Mouse (Mus musculus): ENCODE measurements at regions not wholly inside any gene's neighbourhood (a gene's known extent, or its start where the extent isn't known, plus 50 kb on each side); places are given as distances from the start of the nearest gene placed in this dataset.

DNA sequence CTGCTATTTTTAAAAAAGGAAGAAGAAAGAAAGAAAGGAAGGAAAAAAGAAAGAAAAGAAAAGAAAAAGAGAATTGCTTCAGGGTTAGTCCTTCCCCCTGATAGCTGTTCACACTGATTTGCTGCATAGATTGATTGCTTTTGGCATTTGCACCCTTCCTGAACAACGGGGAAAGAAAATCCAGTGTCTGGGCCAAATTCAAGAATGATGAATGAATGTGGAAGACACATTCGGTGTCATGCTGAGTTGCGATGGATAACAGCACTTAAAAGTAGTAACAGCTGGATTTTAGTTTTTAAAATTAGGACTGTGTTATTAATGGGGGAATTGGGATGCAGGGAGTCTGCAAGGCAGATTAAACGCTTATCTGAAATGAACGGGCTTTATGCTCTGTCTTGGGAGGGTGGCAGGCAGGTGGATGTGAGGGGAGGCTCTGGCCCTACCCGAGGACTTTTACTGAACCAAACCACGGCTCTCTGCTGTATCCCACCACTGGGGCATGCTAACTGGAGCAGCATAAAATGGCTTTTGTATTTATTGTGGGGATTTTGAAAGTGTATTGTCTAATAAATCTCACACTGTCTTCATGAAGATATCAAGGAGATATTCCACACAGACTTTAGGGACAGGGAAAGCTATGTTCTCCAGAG, 114.4 kb downstream of the Lca5 start:
- DNase-seq (ENCODE audit: low spot score in 2 of 2) = no peak

DNA sequence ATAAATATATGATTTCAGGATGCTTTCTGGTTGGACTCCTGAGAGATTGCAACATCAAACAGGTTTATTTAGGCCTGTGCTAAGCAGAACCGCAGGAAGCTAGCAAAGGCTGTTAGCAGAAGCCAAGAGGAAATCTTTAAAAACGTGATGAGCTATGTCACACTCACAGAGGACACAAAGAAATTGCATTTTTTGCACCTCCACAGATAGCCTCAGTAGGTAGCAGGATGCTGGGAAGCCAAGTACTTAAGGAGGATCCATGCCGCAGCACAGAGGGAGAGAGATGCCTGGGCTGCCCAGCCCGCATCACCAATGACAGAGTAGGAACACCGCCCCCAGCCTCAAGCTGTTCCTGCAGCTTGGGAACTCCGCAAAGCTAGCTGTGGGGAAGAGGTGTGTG, 115.0 kb downstream of the Lca5 start:
- DNase-seq (ENCODE audit: low spot score in 2 of 2) = peak; percentile 86 to 89

DNA sequence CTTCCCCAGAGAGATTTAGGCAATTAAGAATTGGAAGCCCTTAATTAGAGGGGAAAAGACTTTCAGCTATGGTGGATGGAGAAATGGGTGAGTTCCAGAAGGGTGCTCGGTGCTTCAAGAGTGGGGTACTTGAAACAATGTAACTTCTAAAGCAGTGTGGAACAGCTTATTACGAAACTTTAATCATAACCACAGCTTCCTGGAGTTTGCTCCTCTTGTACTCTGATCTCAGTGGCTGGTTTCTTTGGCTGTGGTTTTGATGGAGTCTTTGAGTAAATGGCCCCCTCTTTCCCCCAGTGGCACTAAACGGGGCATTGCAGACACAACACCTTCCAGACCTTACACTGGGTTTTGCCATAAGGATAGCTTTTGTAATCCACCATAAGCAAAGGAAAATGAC, 116.6 kb downstream of the Lca5 start:
- DNase-seq (ENCODE audit: low spot score in 2 of 2) = no peak

DNA sequence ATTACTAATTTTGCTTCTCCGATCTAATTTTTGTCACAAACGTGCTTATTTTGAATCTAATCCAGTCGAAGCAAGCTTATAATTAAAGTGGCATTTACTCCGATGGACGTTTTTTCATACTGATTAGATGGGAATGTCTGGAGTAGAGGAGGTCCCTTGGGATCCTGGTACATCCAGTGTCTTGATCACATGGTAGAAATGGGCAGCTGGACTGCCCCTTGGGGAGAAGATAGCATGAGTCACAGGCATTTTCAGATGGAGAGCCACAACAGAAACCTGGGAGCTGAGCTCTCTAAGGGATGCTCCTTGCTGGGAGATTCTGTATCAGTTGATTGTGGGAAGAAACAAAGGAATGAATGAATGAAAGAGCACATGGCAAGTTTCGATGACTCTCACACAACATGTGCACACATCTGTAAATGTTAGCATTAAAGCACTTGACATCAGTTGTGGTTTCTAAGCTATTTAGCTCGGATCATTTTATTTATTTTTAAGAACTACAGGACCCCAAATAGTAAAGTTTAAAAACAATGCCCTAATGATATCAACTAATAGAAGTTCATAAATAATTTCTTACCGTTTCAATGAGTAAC, 117.8 kb downstream of the Lca5 start:
- DNase-seq (ENCODE audit: low spot score in 2 of 2) = no peak

DNA sequence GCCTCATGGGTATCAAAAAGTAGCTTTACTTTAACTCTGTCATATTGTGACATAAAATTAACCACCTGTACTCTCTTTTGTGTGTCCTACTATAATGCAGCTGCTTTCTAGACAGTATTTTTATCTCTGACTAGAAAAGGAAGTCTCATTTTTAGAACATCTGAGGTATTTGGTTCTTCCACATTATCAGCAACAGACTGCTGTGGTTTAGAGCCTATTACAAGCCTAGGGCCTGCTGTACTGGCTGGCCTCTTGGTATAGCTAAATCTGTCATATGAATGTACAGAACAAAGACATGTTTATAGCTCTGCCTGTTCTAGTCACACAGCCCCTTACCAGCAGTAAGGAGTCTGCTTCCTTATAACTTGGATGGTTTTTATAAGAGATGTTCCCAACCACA, 119.1 kb downstream of the Lca5 start:
- no peak for DNase-seq (ENCODE audit: low spot score in 2 of 2)

DNA sequence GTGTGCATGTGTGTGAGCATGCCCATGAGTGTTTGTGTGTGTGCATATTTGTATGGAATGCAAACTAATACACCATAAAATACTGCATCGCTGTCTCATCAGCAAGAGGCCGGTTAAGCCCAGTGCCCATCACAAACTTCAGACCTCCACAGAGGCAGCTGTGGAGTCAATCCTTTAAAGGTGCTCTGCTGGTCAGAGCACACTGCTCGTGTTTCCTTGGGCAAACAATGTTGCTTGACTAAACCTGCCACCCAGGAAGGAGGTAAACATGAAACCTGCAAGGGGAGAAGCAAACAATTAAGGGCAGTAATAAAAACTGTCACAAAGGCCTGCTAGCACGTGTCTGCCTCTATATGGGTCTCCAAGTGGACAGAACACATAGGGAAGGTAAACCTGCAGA, 120.1 kb downstream of the Lca5 start:
- DNase-seq (ENCODE audit: low spot score in 2 of 2) = no peak

GRCm38 (mm10) chr9:83316818-83317162, 124.1 kb downstream of the Lca5 start:
- no peak for DNase-seq (ENCODE audit: low spot score in 2 of 2)

- DNase-seq (ENCODE audit: low spot score in 2 of 2) = peak; percentile 80 to 85
These were observed 124.7 kb downstream of the Lca5 start for GRCm38 (mm10) chr9:83315941-83316817.

- no peak for DNase-seq (ENCODE audit: low spot score in 2 of 2)
These were observed 132.2 kb downstream of the Lca5 start for GRCm38 (mm10) chr9:83308771-83309170.

DNA sequence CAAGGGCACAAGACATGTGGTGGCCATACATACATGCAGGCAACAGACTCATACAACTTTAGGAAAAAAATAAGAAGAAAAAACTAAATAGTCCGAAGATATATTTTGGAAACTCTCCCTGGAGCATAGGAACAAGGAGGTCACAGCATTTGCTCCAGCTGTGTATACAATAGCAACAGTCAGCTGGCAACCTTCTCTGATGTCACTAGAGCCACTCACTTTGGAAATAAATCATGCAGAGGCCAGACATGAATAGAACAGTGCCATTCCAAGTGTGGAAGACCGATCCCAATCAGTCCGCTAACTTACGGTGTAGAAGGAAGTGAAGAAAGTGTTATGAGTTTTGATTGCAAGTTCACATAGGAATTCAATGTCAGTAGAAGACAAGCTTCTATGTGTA, 132.8 kb downstream of the Lca5 start:
- no peak for DNase-seq (ENCODE audit: low spot score in 2 of 2)

GRCm38 (mm10) chr9:83307349-83307938, 133.5 kb downstream of the Lca5 start:
- DNase-seq (ENCODE audit: low spot score in 2 of 2) = no peak

GRCm38 (mm10) chr9:83304925-83305324, 136.0 kb downstream of the Lca5 start:
- no peak for DNase-seq (ENCODE audit: low spot score in 2 of 2)

- no peak for DNase-seq (ENCODE audit: low spot score in 2 of 2)
These were observed 140.4 kb downstream of the Lca5 start for GRCm38 (mm10) chr9:83300500-83300899.

DNA sequence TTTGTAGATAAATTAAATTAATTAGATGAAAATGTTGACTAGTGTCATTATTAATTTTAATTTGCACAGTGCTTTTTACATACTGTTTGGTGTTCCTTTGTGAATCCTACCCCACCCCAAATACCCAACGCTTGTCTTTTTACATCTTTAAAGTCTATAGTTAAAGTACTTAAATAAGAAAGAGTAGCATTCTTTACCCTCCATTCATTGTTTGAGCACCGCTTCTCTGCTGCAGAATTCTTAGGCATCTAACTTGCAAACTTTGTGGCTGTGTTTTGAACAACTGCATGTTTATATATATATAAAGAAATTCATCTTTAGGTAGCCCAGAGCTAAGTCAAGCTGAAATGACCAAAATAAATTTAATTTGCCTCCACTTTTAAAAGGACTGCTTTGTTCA, 140.9 kb downstream of the Lca5 start:
- no peak for DNase-seq (ENCODE audit: low spot score in 2 of 2)

DNA sequence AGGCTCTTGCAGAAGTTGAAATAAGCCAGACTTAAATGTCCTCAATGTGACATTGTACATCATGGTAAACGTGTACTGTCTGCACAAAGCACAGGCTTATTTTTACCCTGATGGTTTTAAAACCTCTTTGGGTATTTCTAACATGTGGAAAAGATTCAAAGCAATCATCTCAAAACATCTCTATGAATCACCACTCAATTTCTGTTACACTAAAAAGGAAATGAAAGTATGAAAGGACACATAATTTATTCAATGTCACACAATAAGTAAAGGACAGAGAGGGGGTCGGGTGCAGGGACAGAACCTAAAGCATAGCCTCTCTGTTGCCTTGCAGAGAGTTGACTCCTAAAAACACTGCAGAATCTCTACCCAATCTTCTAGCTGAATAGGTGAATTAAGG, 141.3 kb downstream of the Lca5 start:
- no peak for DNase-seq (ENCODE audit: low spot score in 2 of 2)

- no peak for DNase-seq (ENCODE audit: low spot score in 2 of 2)
These were observed 145.5 kb downstream of the Lca5 start for GRCm38 (mm10) chr9:83295453-83295852.

- DNase-seq (ENCODE audit: low spot score in 2 of 2) = no peak
These were observed 146.5 kb downstream of the Lca5 start for GRCm38 (mm10) chr9:83294441-83294840.

- DNase-seq (ENCODE audit: low spot score in 2 of 2) = no peak
These were observed 137.6 kb upstream of the Hmgn3 start for GRCm38 (mm10) chr9:83284097-83284496.

- DNase-seq (ENCODE audit: low spot score in 2 of 2) = no peak
These were observed 137.2 kb upstream of the Hmgn3 start for GRCm38 (mm10) chr9:83283662-83284061.

DNA sequence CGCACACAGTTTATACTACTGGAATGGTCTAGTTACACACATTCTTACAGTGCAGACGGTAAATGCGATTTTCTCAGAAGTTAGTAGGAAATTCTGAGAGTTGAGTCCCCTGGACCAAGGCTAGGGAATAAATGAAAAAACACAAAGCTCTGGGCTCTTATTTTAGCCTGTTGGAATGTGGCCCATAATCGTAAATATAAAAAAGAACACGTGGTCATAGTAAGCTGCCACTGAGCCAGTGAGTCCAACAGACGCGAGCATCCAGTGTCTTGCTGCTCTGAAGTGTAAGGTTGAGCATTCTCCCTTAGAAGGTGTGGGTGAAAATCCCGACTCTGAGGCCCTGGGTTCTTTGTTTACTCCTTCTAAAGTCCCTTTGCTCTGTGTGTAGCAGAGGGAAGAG, 136.8 kb upstream of the Hmgn3 start:
- no peak for DNase-seq (ENCODE audit: low spot score in 2 of 2)

DNA sequence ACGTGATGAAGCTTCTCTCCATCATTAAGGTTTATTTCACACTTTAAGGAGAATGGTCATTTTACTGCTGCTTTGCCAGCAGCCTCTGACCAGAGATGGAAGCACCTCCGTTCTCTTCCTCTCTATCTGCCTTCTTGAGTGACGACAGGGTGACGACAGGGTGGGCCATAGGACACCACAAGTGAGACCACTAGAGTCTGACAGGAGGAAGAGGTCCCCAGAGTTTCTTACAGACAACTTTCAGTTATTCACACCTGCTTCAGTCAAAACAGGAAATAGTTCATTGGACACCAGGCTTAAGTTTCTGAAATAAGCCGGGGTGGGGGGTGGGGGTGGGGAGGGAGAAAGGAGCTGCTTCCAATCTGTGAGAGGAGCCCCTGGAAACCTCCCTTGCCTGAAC, 131.3 kb upstream of the Hmgn3 start:
- DNase-seq (ENCODE audit: low spot score in 2 of 2) = no peak

DNA sequence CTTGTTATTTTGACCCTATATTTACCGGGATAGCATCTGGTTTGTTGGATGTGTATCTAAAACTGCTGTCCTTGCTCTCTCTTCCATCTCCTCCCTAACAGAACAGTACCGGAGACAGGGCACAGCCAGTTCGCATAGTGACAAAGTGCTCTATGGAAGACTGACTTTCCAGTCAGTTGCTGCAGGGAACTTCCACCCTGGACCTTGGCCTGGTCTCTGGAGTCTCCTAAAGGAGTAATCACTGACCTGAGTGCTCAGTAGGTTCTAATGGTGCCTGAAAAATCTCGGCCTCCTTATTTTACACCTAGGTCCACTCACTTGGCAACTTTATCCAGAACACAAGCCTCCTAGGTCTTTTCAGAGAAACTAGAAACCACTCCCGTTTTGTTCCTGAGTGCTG, 130.9 kb upstream of the Hmgn3 start:
- no peak for DNase-seq (ENCODE audit: low spot score in 2 of 2)

DNA sequence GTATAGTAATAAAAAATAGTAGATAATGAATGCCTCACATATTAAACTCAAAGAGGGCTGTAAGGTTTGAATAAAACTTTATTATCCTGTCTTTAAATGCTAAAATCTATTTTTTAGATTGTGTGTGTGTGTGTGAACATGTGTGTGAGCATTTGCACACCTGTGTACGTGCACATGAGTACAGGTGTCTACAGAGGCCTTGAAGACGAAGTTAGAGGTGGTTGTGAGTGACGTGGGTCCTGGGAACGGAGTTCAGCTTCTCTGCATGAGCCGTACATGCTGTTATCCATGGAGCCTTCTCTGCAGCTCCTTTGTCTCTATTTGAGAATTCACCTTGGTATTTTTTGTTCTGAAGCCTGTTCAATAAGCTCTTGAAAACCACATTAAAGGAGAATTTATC, 129.8 kb upstream of the Hmgn3 start:
- no peak for DNase-seq (ENCODE audit: low spot score in 2 of 2)

All from right cerebral cortex, adult 2 months (tissue).